Mouse (Mus musculus) C2C12 (cell line): ENCODE results near the gene Mrpl46.

Source experiments
- CTCF ChIP-seq: IDR thresholded peaks from one replicate; pipeline ENCODE4 v1.5.1; 2011; ENCODE audit not compliant: control insufficient read depth, insufficient read depth, insufficient read length
- FOSL1 ChIP-seq: IDR thresholded peaks from one replicate; pipeline ENCODE4 v1.8.0; 2011; ENCODE audit warnings: mild to moderate bottlenecking, low read length; ENCODE audit not compliant: poor library complexity, insufficient read depth, severe bottlenecking
- MAX ChIP-seq: IDR thresholded peaks from one replicate; pipeline ENCODE4 v1.6.1; 2011; ENCODE audit warnings: mild to moderate bottlenecking, control low read depth
- USF1 ChIP-seq: IDR thresholded peaks from one replicate; pipeline ENCODE4 v1.6.1; 2011; ENCODE audit warnings: low read depth, mild to moderate bottlenecking, control low read depth, moderate library complexity

- TF ChIP-seq CTCF: no peak
- no peak for TF ChIP-seq FOSL1
- TF ChIP-seq USF1: no peak
- TF ChIP-seq MAX: no peak
Observed at GRCm38 (mm10) chr7:78754458-78755000, 28.8 kb downstream of the Mrpl46 start.
